Mouse (Mus musculus) heart, adult 2 months (tissue): ENCODE measurements at regions not wholly inside any gene's neighbourhood (a gene's known extent, or its start where the extent isn't known, plus 50 kb on each side); places are given as distances from the start of the nearest gene placed in this dataset.

Source experiments
- CTCF ChIP-seq: fragments of 200-600 bp; IDR thresholded peaks from 2 replicates; pipeline ENCODE4 v1.8.1; 2022; ENCODE audit warnings: antibody characterized with exemption, mild to moderate bottlenecking, moderate library complexity
- POLR2A ChIP-seq: fragments of 200-500 bp; IDR thresholded peaks from 2 replicates; pipeline ENCODE4 v1.6.1; 2011; ENCODE audit warnings: mild to moderate bottlenecking, low read depth, low read length, control low read depth; ENCODE audit not compliant: insufficient read depth

- TF ChIP-seq POLR2A (no peak), CTCF (no peak)
Observed at GRCm38 (mm10) chrX:12323268-12323667, 163.1 kb upstream of the Bcor start.
